In genomic region chr8:124256841-124257240, GRCm38 (mm10) we compare ENCODE assay signal across 10 mouse cellular contexts. TPM values are rescaled to one million over a fixed set of nuclear protein-coding genes. Genes with fewer than 3 reads are reported as not detected.
DNase-seq lines count a peak whose midpoint lies in the region; ATAC-seq and TF ChIP-seq lines count a peak whose summit lies in the region.
"Had no signal": no experiment of that assay in that cellular context is flagged by ENCODE, and none has a peak within 500 bp of the region (broad histone marks: within the 10 kb centered on the region; RNA-seq: fewer than 3 reads in every experiment).

No protein-coding gene starts in this region.

- peak overlapping the region; percentile 55; the same call in 1 of the 2 replicates for H3K27ac ChIP-seq in stomach, embryonic 14.5 days (ENCODE audit: low read length)
- no peak overlapping the region for H3K27ac ChIP-seq in cerebellum, adult 2 months (ENCODE audit: insufficient read depth, low read length)
- H3K27ac ChIP-seq in kidney, embryonic 14.5 days (ENCODE audit: low read depth, low read length) = no peak overlapping the region

- H3K4me1 ChIP-seq in stomach, embryonic 14.5 days (ENCODE audit: control insufficient read depth, insufficient read depth, low read length) = peaks cover 31% of the 10 kb centered on the region
- H3K4me1 ChIP-seq in cerebellum, adult 2 months (ENCODE audit: control insufficient read depth, insufficient read depth, low read length) = peaks cover 46% of the 10 kb centered on the region
- H3K4me1 ChIP-seq in kidney, embryonic 14.5 days (ENCODE audit: control insufficient read depth, insufficient read depth, low read length) = peaks cover 6% of the 10 kb centered on the region; the same call in 1 of the 2 replicates

- no peak overlapping the region for H3K4me2 ChIP-seq in stomach, embryonic 14.5 days (replicated peaks; ENCODE audit: low read depth, low read length)
- no peak overlapping the region for H3K4me2 ChIP-seq in kidney, embryonic 14.5 days (replicated peaks; ENCODE audit: low read depth, low read length)

- 70% methylated on average over 9 of the region's 9 CpGs for WGBS in stomach, embryonic 14.5 days
- WGBS in cerebellum, adult 2 months = 70% methylated on average over 9 of the region's 9 CpGs
- 81% methylated on average over 9 of the region's 9 CpGs for WGBS in kidney, embryonic 14.5 days

- no peak for TF ChIP-seq POLR2A in cerebellum, adult 2 months (IDR thresholded peaks at IDR 0.05; ENCODE audit: borderline replicate concordance, insufficient read depth, low read length)

- no peak overlapping the region for H3K4me3 ChIP-seq in stomach, embryonic 14.5 days (ENCODE audit: low read depth, low read length)
- H3K4me3 ChIP-seq in cerebellum, adult 2 months (replicated peaks; ENCODE audit: insufficient read depth, low read depth, low read length) = no peak overlapping the region
- H3K4me3 ChIP-seq in kidney, embryonic 14.5 days (ENCODE audit: low read length) = no peak overlapping the region

- H3K27me3 ChIP-seq in stomach, embryonic 14.5 days (ENCODE audit: control insufficient read depth, insufficient read depth, low read length) = no peaks in the 10 kb centered on the region
- H3K27me3 ChIP-seq in cerebellum, adult 2 months (ENCODE audit: control insufficient read depth, insufficient read depth, low read length) = no peaks in the 10 kb centered on the region
- no peaks in the 10 kb centered on the region for H3K27me3 ChIP-seq in kidney, embryonic 14.5 days (ENCODE audit: control insufficient read depth, insufficient read depth, low read length)
- H3K27me3 ChIP-seq: Patski had no signal

- DNase-seq in lung, postnatal 10 days = peak; percentile 29
- DNase-seq in lung, postnatal 25 days (ENCODE audit: low spot score) = no peak
- DNase-seq in induced T-regulatory cell, adult 2 months (ENCODE audit: low read depth) = peak; percentile 35
- DNase-seq in cerebellum, adult 2 months = no peak
- no peak for DNase-seq in cerebellum, postnatal 10 days
- DNase-seq: thymus, postnatal 4 days had no signal

- no peaks in the 10 kb centered on the region for H3K36me3 ChIP-seq in stomach, embryonic 14.5 days (ENCODE audit: control insufficient read depth, insufficient read depth, low read length)
- no peaks in the 10 kb centered on the region for H3K36me3 ChIP-seq in kidney, embryonic 14.5 days (ENCODE audit: control insufficient read depth, insufficient read depth, low read length)

- no peak for TF ChIP-seq CTCF in cerebellum, adult 2 months (IDR thresholded peaks at IDR 0.05; ENCODE audit: borderline replicate concordance, insufficient read depth, low read depth, low read length)

- H3K9ac ChIP-seq in stomach, embryonic 14.5 days (replicated peaks; ENCODE audit: low read depth, low read length) = no peak overlapping the region
- no peak overlapping the region for H3K9ac ChIP-seq in kidney, embryonic 14.5 days (ENCODE audit: low read depth, low read length)

- H3K9me3 ChIP-seq in stomach, embryonic 14.5 days (ENCODE audit: control insufficient read depth, low read depth, low read length) = no peaks in the 10 kb centered on the region
- no peaks in the 10 kb centered on the region for H3K9me3 ChIP-seq in kidney, embryonic 14.5 days (ENCODE audit: control insufficient read depth, low read length)

- ATAC-seq in granulocyte monocyte progenitor cell, adult 5-6 weeks (replicated peaks; ENCODE audit: poor library complexity, severe bottlenecking) = 0 out of 2 replicates have a peak, but pooled peaks have one; percentile 1
- ATAC-seq in stomach, embryonic 14.5 days (ENCODE audit: insufficient number of reproducible peaks, insufficient read depth, low FRiP score, low read depth) = no peak
- ATAC-seq in kidney, embryonic 14.5 days (ENCODE audit: low FRiP score, low TSS enrichment) = no peak

RNA-seq across cellular contexts. Expression of gene Galnt2, which starts 25.6 kb away (rescaled TPM):
- 25.6 and 48.0 TPM in 2 replicates for total RNA-seq in granulocyte monocyte progenitor cell, adult 5-6 weeks (2014; fragmentation: Nextera tagmentation)
- 20.4 and 32.7 TPM in 2 replicates for total RNA-seq in granulocyte monocyte progenitor cell, adult 5-6 weeks (2017)
- polyA plus RNA-seq in stomach, embryonic 14.5 days (2014; fragmentation: Nextera tagmentation; extraction: Ambion mirVana) = 57.6 and 74.3 TPM in 2 replicates
- polyA plus RNA-seq in cerebellum, adult 2 months (2012; rRNA removed) = 22.6 and 23.8 TPM in 2 replicates
- 41.6 and 57.7 TPM in 2 replicates for polyA plus RNA-seq in kidney, embryonic 14.5 days (2014; fragmentation: Nextera tagmentation; extraction: Ambion mirVana)

Comparison
In these comparisons a context has a peak if more than half of its experiments do, and no peak if none do; other contexts are left out.
1. DNase-seq: peak in lung, postnatal 10 days (single experiment) and induced T-regulatory cell, adult 2 months (single experiment); none in lung, postnatal 25 days (single experiment), cerebellum, adult 2 months (0 of 2) and cerebellum, postnatal 10 days (0 of 2).